Mouse (Mus musculus): Measurements from ENCODE around the gene Hnrnpul2. TPM values are rescaled to one million over a fixed set of nuclear protein-coding genes. Genes with fewer than 3 reads are reported as not detected.
A peak's percentile ranks its signal among the peaks of the same experiment; 100 is the strongest.
"Not testable (repeated sequence)": the region's sequence is repeated elsewhere in the genome, so short reads cannot be mapped to it uniquely, and the experiment has no call there.

Gene Hnrnpul2
- polyA plus RNA-seq, 1 experiment from 2014 or later: 3.3 TPM

DNA sequence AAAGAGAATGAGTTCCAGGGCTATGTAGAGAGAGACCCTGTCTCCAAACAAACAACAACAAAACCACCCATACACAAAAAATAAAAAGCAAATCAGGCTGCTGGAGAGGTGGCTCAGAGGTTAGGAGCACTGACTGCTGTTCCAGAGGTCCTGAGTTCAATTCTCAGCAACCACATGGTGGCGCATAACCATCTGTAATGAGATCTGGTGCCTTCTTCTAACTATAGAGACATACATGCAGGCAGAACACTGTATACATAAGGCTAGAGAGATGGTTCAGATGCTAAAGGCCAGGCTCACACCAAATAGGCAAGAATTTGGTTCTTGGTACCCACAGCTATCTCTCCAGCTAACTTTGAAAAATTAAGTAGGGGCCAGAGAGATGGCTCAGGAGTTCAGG lies 39.2 kb downstream of the Hnrnpul2 start:
- Histone ChIP-seq H3K27ac (ENCODE audit: low read length) (no peak overlapping the region), H3K36me3 (ENCODE audit: control insufficient read depth, insufficient read depth) (no peaks in the 10 kb centered on the region), H3K4me1 (ENCODE audit: control insufficient read depth, insufficient read depth, low read length) (no peaks in the 10 kb centered on the region), H3K27me3 (ENCODE audit: control insufficient read depth, insufficient read depth, low read length) (no peaks in the 10 kb centered on the region), H3K9ac (ENCODE audit: low read length) (no peak overlapping the region), H3K9me3 (replicated peaks; ENCODE audit: control insufficient read depth, low read length) (no peaks in the 10 kb centered on the region), H3K4me3 (ENCODE audit: low read length) (no peak overlapping the region), H3K4me2 (ENCODE audit: low read depth, low read length) (no peak overlapping the region)
- WGBS: 11% methylated on average over 1 of the region's 1 CpGs
- no peak; the same call in 1 of the 2 replicates for ATAC-seq (replicated peaks; ENCODE audit: extremely low read depth, insufficient read depth, low FRiP score)

DNA sequence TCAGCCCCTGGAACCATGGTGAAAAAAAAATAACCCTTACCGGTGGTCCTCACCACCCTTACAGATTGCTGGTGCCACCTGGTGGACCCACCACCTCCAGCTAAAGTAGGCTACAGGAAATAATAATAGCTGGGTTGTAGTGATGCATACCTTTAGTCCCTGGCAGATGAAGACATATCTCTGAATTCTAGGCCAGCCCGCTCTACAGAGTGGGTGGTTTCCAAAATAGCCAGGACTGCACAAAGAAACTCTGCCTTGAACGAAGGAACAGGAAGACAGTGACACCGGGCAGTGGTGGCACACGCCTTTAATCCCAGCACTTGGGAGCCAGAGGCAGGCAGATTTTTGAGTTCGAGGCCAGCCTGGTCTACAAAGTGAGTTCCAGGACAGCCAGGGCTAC lies 44.5 kb downstream of the Hnrnpul2 start:
- H3K27ac ChIP-seq (ENCODE audit: low read length): no peak overlapping the region
- 73% methylated on average over 6 of the region's 6 CpGs for WGBS
- no peak overlapping the region for H3K4me3 ChIP-seq (ENCODE audit: low read length)
- no peaks in the 10 kb centered on the region for H3K4me1 ChIP-seq (ENCODE audit: control insufficient read depth, insufficient read depth, low read length)
- no peak overlapping the region for H3K4me2 ChIP-seq (ENCODE audit: low read depth, low read length)
- no peaks in the 10 kb centered on the region for H3K9me3 ChIP-seq (replicated peaks; ENCODE audit: control insufficient read depth, low read length)
- no peaks in the 10 kb centered on the region for H3K36me3 ChIP-seq (ENCODE audit: control insufficient read depth, insufficient read depth)
- no peaks in the 10 kb centered on the region for H3K27me3 ChIP-seq (ENCODE audit: control insufficient read depth, insufficient read depth, low read length)
- no peak for ATAC-seq (replicated peaks; ENCODE audit: extremely low read depth, insufficient read depth, low FRiP score)
- no peak overlapping the region for H3K9ac ChIP-seq (ENCODE audit: low read length)

DNA sequence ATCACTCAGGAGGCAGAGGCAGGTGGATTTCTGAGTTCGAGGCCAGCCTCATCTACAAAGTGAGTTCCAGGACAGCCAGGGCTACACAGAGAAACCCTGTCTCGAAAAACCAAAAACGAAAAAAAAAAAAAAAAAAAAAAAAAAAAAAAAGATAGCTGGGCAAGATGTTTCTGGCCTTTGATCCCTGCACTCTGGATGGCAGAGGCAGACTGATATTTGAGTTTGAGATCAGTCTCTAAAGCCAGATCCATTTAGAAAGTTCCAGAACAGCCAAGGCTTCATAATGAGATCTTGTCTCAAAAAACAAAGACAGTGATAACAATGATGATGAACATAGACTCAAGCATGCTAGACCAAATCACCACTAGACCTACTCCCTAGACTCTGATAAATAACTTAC lies 50.6 kb downstream of the Hnrnpul2 start:
- not testable (repeated sequence) for H3K9me3 ChIP-seq (replicated peaks; ENCODE audit: control insufficient read depth, low read length); H3K27ac ChIP-seq (ENCODE audit: low read length); H3K4me3 ChIP-seq (ENCODE audit: low read length); H3K27me3 ChIP-seq (ENCODE audit: control insufficient read depth, insufficient read depth, low read length); ATAC-seq (replicated peaks; ENCODE audit: extremely low read depth, insufficient read depth, low FRiP score); H3K4me1 ChIP-seq (ENCODE audit: control insufficient read depth, insufficient read depth, low read length); H3K9ac ChIP-seq (ENCODE audit: low read length)
- WGBS: 79% methylated on average over 3 of the region's 3 CpGs
- H3K36me3 ChIP-seq (ENCODE audit: control insufficient read depth, insufficient read depth): peaks cover 21% of the 10 kb centered on the region
- peak overlapping the region; percentile 63 for H3K4me2 ChIP-seq (ENCODE audit: low read depth, low read length)

DNA sequence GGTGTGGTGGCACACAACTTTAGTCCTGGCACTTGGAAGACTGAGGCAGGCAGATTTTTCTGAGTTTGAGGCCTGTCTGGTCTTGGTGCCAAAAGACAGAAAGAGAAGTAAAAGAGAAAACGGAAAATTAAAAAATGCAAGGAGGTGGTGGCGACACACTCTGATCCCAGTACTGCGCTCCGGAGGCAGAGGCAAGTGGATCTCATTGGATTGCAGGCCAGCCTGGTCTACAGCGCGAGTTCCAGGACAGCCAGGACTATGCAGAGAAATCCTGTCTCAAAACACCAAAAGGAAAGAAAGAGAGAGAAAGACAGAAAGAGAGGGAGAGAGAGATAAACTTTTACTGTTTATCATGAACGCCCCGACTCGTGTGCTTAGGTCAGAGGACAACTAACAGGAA lies 51.0 kb downstream of the Hnrnpul2 start:
- Histone ChIP-seq H3K27me3 (ENCODE audit: control insufficient read depth, insufficient read depth, low read length) (no peaks in the 10 kb centered on the region), H3K4me3 (ENCODE audit: low read length) (peak overlapping the region; percentile 87), H3K9me3 (replicated peaks; ENCODE audit: control insufficient read depth, low read length) (no peaks in the 10 kb centered on the region), H3K9ac (ENCODE audit: low read length) (peak overlapping the region; percentile 95), H3K27ac (ENCODE audit: low read length) (peak overlapping the region; percentile 77), H3K4me2 (ENCODE audit: low read depth, low read length) (peak overlapping the region; percentile 63), H3K4me1 (ENCODE audit: control insufficient read depth, insufficient read depth, low read length) (peaks cover 6% of the 10 kb centered on the region), H3K36me3 (ENCODE audit: control insufficient read depth, insufficient read depth) (peaks cover 25% of the 10 kb centered on the region)
- no peak for ATAC-seq (replicated peaks; ENCODE audit: extremely low read depth, insufficient read depth, low FRiP score)
- 37% methylated on average over 9 of the region's 9 CpGs for WGBS

DNA sequence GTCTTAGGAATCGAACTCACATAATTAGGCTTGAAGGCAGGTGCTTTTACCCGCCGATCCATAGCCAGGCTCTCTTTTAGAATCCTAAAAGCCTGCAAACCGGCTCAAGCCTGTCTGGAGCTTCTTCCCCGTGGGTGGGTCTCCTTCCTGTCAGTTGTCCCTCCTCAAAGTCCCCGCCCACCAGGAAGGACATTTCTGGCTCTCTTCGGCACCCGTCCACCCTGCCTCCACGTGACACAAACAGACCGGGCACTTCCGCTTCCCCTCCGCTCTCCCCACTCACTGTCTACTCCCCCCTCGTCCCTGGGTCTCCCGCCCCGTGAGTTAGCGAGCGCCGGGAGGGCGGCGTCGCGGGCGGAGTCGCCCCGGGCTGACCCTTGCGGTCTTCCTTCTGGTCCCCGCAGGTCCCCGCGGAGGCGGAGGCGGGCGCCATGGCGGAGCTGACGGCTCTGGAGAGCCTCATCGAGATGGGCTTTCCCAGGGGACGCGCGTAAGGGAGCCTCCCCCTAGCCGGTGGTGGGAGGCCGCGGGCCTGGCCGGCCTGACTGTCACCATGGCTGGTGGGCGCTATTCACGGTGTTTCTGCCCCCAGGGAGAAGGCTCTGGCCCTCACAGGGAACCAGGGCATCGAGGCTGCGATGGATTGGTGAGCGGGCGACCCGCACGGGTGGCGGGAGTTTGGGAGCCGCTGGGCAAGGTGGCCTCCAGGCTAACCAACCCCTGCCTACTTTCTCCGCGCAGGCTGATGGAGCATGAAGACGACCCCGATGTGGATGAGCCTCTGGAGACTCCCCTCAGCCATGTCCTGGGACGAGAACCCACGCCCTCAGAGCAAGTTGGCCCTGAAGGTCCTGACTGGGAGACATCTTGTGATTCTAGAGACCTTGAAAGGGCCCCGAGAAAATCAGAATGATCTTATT lies 51.7 kb downstream of the Hnrnpul2 start, which contains the start of gene Ubxn1:
Ubxn1 (plus strand) TSS at position 230 of the 920 bp plus-strand sequence.
- peak within 1 kb of the TSS; percentile 91 for H3K4me2 ChIP-seq (ENCODE audit: low read depth, low read length)
- peak; percentile 98 for ATAC-seq (replicated peaks; ENCODE audit: extremely low read depth, insufficient read depth, low FRiP score)
- peak within 1 kb of the TSS; percentile 80 for H3K27ac ChIP-seq (ENCODE audit: low read length)
- H3K36me3 ChIP-seq (ENCODE audit: control insufficient read depth, insufficient read depth): peaks cover 31% of the 10 kb centered on the region
- H3K9me3 ChIP-seq (replicated peaks; ENCODE audit: control insufficient read depth, low read length): no peaks in the 10 kb centered on the region
- H3K4me1 ChIP-seq (ENCODE audit: control insufficient read depth, insufficient read depth, low read length): peaks cover 6% of the 10 kb centered on the region
- H3K4me3 ChIP-seq (ENCODE audit: low read length): peak within 1 kb of the TSS; percentile 87
- H3K9ac ChIP-seq (ENCODE audit: low read length): peak within 1 kb of the TSS; percentile 95
- H3K27me3 ChIP-seq (ENCODE audit: control insufficient read depth, insufficient read depth, low read length): no peaks in the 10 kb centered on the region
- WGBS: 2% methylated on average over 59 of the region's 59 CpGs

DNA sequence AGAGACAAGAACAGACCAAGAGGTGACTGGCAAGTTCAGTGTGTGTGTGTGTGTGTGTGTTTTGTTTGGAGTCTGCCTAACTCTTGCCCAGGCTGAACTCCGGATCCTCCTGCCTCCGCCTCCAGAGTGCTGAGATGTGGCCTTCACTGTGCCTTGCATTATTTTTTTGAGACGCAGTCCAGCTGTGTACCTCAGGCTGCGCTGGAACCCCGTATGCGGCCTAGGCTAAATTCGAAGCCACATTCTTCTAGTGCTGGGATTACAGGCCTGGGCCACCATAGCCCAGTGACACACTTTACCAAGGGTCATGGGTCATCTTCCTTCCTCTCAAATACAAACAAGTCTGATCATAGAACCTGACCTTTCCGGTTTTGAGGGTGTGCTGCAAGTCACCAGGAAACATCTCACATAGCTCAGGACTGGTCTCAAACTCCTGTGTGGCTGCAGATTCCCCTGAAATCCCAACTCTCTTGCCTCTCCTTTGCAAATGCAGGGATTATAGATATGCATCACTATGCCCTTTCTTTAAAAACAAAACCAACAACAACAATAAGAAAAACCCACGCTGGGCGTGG lies 52.5 kb downstream of the Hnrnpul2 start:
- Histone ChIP-seq H3K9me3 (replicated peaks; ENCODE audit: control insufficient read depth, low read length) (no peaks in the 10 kb centered on the region), H3K4me1 (ENCODE audit: control insufficient read depth, insufficient read depth, low read length) (peaks cover 6% of the 10 kb centered on the region), H3K27me3 (ENCODE audit: control insufficient read depth, insufficient read depth, low read length) (no peaks in the 10 kb centered on the region), H3K27ac (ENCODE audit: low read length) (no peak overlapping the region; the same call in 1 of the 2 replicates), H3K36me3 (ENCODE audit: control insufficient read depth, insufficient read depth) (peaks cover 35% of the 10 kb centered on the region), H3K4me3 (ENCODE audit: low read length) (peak overlapping the region; percentile 87), H3K4me2 (ENCODE audit: low read depth, low read length) (peak overlapping the region; percentile 91), H3K9ac (ENCODE audit: low read length) (peak overlapping the region; percentile 95)
- 68% methylated on average over 10 of the region's 10 CpGs for WGBS
- ATAC-seq (replicated peaks; ENCODE audit: extremely low read depth, insufficient read depth, low FRiP score): no peak

DNA sequence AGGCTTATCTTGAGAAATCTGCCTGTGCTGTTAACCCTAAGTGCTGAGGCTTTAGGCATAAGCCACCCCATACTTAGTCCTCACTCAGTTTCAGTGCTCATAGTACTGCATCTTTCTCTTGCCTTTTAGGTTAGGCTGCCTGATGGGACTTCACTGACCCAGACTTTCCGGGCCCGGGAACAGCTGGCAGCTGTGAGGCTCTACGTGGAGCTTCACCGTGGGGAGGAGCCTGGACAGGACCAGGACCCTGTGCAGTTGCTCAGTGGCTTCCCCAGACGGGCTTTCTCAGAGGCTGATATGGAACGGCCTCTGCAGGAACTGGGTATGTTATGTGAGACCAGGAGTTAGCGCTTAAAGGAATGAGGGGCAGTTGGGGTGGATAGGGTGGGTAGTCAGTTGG lies 55.2 kb downstream of the Hnrnpul2 start:
- Histone ChIP-seq H3K36me3 (ENCODE audit: control insufficient read depth, insufficient read depth) (peaks cover 38% of the 10 kb centered on the region), H3K4me1 (ENCODE audit: control insufficient read depth, insufficient read depth, low read length) (peaks cover 13% of the 10 kb centered on the region), H3K4me3 (ENCODE audit: low read length) (no peak overlapping the region), H3K27ac (ENCODE audit: low read length) (no peak overlapping the region), H3K9ac (ENCODE audit: low read length) (no peak overlapping the region), H3K27me3 (ENCODE audit: control insufficient read depth, insufficient read depth, low read length) (no peaks in the 10 kb centered on the region), H3K9me3 (replicated peaks; ENCODE audit: control insufficient read depth, low read length) (no peaks in the 10 kb centered on the region), H3K4me2 (ENCODE audit: low read depth, low read length) (no peak overlapping the region)
- 85% methylated on average over 7 of the region's 7 CpGs for WGBS
- no peak for ATAC-seq (replicated peaks; ENCODE audit: extremely low read depth, insufficient read depth, low FRiP score)

DNA sequence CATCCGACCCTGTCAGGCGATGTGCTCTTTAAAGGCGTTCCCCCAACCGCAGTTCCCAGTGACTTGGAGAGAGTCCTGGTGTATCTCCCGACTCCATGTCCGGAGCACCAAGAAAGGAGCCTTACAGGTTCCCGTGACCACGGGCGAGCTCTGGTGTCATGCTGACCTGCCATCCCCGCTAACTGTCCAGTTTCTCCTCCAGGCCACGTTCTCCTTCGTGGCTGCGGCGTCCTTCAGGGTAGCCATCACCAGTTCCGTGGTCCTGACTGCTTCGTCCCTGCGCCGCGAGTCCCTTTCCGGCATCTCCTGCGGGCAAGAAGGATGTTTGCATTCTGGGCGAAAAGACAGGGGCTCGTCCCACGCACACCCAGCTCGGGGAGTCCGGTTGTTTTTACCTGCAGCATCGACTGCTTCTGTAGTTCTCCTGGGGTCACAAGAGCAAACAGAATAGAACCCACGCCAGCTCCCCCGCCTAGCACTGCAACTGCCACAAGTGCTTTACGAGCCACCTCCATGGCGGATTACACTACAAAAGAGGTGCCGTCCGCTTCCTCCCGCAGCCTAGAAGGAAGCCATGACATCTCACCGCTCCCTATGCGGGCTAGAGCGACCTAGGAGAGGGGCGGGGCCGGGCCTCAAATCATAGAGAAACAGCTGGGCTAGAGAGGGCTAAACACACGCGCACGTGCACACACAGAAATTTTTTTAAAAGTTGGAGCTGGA lies 60.7 kb downstream of the Hnrnpul2 start, which contains the start of gene Uqcc3:
Uqcc3 (minus strand) TSS at position 613 of the 723 bp plus-strand sequence.
- H3K27ac ChIP-seq (ENCODE audit: low read length): peak within 1 kb of the TSS; percentile 92
- peak; percentile 92 for ATAC-seq (replicated peaks; ENCODE audit: extremely low read depth, insufficient read depth, low FRiP score)
- H3K9ac ChIP-seq (ENCODE audit: low read length): peak within 1 kb of the TSS; percentile 93
- H3K27me3 ChIP-seq (ENCODE audit: control insufficient read depth, insufficient read depth, low read length): no peaks in the 10 kb centered on the region
- peaks cover 8% of the 10 kb centered on the region for H3K4me1 ChIP-seq (ENCODE audit: control insufficient read depth, insufficient read depth, low read length)
- H3K36me3 ChIP-seq (ENCODE audit: control insufficient read depth, insufficient read depth): peaks cover 17% of the 10 kb centered on the region
- no peaks in the 10 kb centered on the region for H3K9me3 ChIP-seq (replicated peaks; ENCODE audit: control insufficient read depth, low read length)
- H3K4me3 ChIP-seq (ENCODE audit: low read length): peak within 1 kb of the TSS; percentile 95
- under 1% methylated on average over 42 of the region's 42 CpGs for WGBS
- peak within 1 kb of the TSS; percentile 85 for H3K4me2 ChIP-seq (ENCODE audit: low read depth, low read length)
